Mouse (Mus musculus): ENCODE results near the gene Nell1.

DNA sequence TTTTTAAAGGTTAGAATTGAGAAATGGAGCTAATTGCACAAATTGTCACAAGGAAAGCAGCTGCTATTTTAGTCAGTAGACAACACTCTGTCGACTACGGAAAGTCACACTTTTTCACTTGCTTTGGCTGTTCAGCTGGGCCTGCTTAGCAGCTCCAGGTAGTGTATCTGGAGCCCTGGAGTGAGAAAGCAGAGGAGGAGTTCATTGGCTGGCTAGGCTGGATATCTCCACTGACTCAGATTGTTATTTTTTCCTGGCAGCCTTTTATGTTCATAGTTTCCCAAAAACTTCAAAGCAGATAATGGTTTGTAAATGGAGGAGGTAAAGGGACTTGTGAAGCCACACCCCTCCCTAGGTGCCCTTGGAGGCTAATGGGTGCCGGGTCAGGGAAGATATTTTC lies 163.0 kb downstream of the Nell1 start:
- TF ChIP-seq CTCF (IDR thresholded peaks at IDR 0.05; ENCODE audit: low read depth): no peak
- no peak for TF ChIP-seq EP300 (IDR thresholded peaks at IDR 0.05; ENCODE audit: low read depth)

Measured in heart, postnatal 0 days (tissue).